Mouse (Mus musculus) B cell, adult 62 days (primary cell): Measurements from ENCODE around the gene Gm42957. TPM values are rescaled to one million over a fixed set of nuclear protein-coding genes. Genes with fewer than 3 reads are reported as not detected.

Experiments used
- total RNA-seq: library from RNA; stranded (reverse); gene quantifications from 4 replicates; pipeline ENCODE4 v1.2.4, GENCODE M21; 2023

Gm42957 gene
- 0.16 TPM in 1 of 4 replicates, not detected in the others for total RNA-seq

GRCm38 (mm10) chr3:96634928-96635879 is at the start of gene Gm42957, which contains the start of gene Pex11b:
Gene Gm42957, plus strand, starts transcription at chr3:96635474.
Gene Pex11b, plus strand, starts transcription at chr3:96635376.

DNA sequence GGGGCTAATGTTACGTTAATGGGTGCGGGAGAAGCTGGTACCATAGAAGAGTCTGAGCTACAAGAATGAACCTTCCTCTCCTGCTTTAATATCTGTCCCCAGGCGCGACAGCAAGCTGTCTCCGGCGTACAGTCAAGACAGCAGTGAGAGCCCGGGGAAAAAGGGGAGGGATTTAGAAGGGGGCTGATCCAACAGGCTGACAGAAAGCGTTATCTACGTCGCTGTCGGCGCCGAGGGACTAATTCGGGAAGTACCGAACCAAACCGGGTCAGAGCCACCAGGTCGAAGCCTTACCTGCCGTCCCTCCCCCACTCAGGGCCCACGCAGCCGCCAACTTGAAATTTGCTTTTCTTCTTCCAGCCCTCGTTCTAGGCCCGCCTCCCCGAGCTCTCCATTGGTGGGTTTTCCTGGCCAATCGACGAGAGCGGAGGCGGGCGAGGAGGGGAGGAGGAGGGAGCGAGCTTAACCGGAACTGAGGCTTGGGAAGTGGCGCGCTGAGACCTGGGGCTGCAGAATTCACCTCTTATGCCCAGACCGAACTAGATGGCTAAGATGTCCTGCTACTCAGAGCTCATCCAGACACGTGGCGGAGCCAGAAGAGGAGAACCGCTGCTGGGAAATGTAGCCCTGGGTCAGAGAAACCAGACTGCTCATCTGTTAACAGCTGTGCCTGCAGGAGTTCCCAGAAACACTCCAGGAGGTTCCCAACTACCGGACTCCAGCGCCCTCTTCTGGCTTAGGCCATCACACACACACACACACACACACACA is 41.3 kb upstream of the Gm42957 start, which contains the start of gene Polr3gl:
Gene Polr3gl (minus strand): TSS at position 392 of the 771 bp plus-strand sequence.

GRCm38 (mm10) chr3:96596228-96596707 is 39.0 kb upstream of the Gm42957 start, which contains the start of gene Ankrd34a:
Gene Ankrd34a, plus strand, starts transcription at chr3:96596636.

GRCm38 (mm10) chr3:96600639-96601250 is 34.5 kb upstream of the Gm42957 start, which contains the start of gene Lix1l:
Gene Lix1l, plus strand, starts transcription at chr3:96601149.

DNA sequence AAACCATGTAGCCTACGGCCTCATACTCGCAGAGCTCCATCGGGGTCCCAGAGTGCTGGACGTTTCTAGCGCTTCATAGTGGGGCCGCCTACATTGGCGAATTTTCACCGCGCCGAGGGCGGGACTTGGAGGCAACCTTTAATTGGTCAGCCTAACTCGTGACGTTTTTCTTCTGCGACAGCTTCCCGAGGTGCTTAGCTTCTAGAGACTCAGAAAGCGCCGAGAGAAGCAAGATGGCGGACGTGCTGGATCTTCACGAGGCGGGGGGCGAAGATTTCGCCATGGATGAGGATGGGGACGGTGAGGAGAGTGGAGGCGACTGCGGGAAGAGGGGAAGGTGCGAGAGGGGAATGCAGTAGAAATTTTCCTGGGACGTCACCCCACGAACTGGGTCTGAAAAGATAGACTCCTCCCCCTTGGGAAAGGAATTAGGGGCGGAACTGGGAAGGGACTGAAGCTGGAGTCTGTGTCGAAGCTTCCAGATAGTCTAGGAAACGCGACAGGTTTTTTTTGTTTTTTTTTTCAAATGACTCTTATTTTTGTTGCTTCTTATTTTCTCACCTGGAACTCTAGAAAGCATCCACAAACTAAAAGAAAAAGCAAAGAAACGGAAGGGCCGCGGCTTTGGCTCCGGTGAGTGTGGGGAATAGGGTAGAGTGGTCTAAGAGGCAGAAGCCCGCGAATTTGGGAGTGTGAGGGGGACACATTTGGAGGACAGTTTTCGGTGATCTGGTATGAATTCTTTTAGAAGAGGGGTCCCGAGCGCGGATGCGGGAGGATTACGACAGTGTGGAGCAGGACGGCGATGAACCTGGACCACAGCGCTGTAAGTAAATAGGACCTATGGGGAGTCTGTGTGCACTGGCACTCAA is 5.3 kb upstream of the Gm42957 start, which contains the start of gene Rbm8a:
Gene Rbm8a (plus strand): TSS at position 205 of the 872 bp plus-strand sequence.

DNA sequence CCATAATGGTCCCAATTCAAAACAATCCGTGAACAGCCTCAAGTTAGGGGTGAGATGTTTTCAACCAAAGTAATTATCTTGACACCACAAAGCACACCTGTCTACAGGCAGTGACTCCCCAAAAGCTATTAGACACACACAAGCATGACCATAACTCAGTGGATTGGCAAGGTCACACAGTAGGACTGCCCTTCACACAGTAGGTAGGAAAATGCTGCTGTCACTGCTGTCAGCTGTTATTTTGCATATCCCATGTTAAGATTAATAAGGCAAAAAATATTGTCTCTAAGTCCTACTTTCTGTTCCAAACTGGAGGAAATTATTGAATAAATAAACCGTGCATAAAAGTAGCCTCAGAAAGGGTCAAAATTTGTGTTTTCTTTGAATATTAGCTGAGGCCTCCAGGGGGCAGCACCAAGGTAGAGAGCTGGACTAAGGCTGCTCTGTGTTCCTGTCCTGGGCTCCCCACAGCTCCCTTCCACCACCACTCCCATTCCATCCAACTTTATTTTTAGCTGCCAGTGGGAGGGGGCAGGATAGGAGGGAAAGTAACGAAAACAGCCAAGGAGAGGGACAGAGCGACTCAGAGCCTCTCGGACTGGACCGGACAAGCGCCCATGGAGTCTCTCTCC is 9.9 kb downstream of the Gm42957 start, which contains the start of gene Itga10:
Gene Itga10 (plus strand): TSS at position 567 of the 632 bp plus-strand sequence.

DNA sequence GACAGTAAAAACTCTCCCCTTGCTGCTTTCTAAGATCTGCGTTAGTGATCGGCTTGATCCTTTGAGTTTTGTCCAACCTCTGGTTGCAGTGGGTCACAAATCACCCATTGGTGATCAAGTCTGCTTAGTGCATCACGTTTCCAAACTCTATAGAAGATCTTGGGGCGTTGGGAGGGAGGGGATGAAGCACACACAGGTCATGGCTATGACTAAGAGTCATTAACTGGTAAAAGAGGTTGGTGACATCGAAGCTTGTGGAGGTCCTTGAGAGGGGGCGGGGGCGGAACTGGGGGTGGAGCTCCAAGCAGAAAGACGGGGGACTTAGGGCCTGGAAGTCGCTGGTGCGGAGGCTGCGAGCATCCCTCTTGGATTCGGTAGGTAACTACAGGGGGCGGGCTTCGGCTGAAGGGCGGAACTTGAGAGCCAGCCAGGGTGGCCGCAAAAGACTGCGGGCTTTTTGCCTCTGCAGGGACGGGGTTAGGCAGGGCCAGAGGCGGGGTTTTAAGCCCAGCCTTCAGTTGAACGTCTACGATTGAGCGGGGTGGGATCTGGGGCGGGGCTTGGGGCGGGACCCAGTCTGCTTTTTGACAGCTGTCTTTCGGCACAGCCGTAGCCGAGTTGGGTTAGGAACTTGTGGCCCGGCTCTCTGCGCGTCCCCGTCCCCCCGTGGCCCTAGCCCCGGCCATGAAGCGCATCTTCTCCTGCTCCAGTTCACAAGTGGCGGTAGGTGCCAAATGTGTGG is 34.6 kb downstream of the Gm42957 start, which contains the start of gene Ankrd35:
Gene Ankrd35 (plus strand): TSS at position 405 of the 742 bp plus-strand sequence.

DNA sequence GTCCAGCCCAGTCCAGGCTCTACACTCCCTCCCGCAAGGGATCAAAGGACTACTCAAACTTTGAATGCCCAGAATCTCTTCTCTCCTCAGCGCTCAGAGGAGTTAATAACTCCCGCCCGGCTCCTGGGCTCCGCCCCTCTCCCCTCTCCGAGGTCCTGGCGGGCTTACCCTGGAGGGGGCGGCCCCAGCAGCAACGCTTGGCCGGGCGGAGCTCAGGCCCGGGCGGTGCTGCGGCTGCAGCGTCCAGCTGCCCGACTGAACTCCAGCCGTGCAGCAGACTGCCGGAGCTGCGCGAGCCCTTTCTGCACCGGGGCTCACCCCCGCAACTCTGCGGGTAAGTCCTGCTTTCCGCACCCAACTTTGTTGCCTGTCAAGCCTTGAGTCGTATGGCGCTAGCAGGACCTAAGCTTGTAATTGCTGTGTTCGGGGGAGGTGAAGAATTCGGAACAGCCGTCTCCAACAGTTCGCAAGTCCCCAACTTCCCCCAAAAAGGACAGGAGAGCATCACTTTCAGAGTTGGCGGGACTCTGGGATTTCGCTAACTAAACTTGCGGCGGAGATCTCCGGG is 61.0 kb downstream of the Gm42957 start, which contains the start of gene Pias3:
Gene Pias3 (plus strand): TSS at position 187 of the 568 bp plus-strand sequence.

Other genes starting within 250 kb of the Gm42957 start
- gene BC107364, start 183.2 kb upstream of the Gm42957 start, total RNA-seq, result not detected in 4 replicates
- gene Hfe2, start 110.3 kb upstream of the Gm42957 start, total RNA-seq, result not detected in 4 replicates
- 675 to 848 TPM (median 779 TPM) in 4 replicates for gene Txnip, start 77.5 kb upstream of the Gm42957 start, total RNA-seq
- gene Gm16253, start 58.5 kb upstream of the Gm42957 start, total RNA-seq, result not detected in 4 replicates
- 26.1 to 38.5 TPM (median 30.1 TPM) in 4 replicates for gene Polr3gl, start 41.3 kb upstream of the Gm42957 start, total RNA-seq
- gene Ankrd34a, start 38.8 kb upstream of the Gm42957 start, total RNA-seq, result not detected in 4 replicates
- 0.27 to 0.91 TPM (median 0.36 TPM) in 4 replicates for gene Lix1l, start 34.3 kb upstream of the Gm42957 start, total RNA-seq
- 76.7 to 110 TPM (median 95.7 TPM) in 4 replicates for gene Rbm8a, start 5.5 kb upstream of the Gm42957 start, total RNA-seq
- gene Pex11b, start 98 bp upstream of the Gm42957 start, total RNA-seq, result 19.4 to 26.2 TPM (median 23.9 TPM) in 4 replicates
- 1.9 to 3.3 TPM (median 2.8 TPM) in 4 replicates for gene Itga10, start 10.1 kb downstream of the Gm42957 start, total RNA-seq
- 0.91 TPM in 1 of 4 replicates, not detected in the others for gene Ankrd35, start 34.7 kb downstream of the Gm42957 start, total RNA-seq
- 36.6 to 48.0 TPM (median 39.6 TPM) in 4 replicates for gene Pias3, start 60.9 kb downstream of the Gm42957 start, total RNA-seq
- gene Nudt17, start 73.1 kb downstream of the Gm42957 start, total RNA-seq, result 0.46 to 0.54 TPM (median 0.53 TPM) in 3 of 4 replicates, not detected in the other
- gene Polr3c, start 92.2 kb downstream of the Gm42957 start, total RNA-seq, result 47.6 to 55.2 TPM (median 53.7 TPM) in 4 replicates
- gene Rnf115, start 92.2 kb downstream of the Gm42957 start, total RNA-seq, result 49.3 to 55.1 TPM (median 52.3 TPM) in 4 replicates
- gene Pdzk1, start 193.8 kb downstream of the Gm42957 start, total RNA-seq, result 0.23 TPM in 1 of 4 replicates, not detected in the others
- 0.85 to 2.0 TPM (median 0.95 TPM) in 4 replicates for gene Cd160, start 193.9 kb downstream of the Gm42957 start, total RNA-seq